Mouse (Mus musculus) layer of hippocampus, postnatal 14 days (tissue): Measurements from ENCODE around the gene Ccdc92. TPM values are rescaled to one million over a fixed set of nuclear protein-coding genes. Genes with fewer than 3 reads are reported as not detected.
A peak's percentile ranks its signal among the peaks of the same experiment; 100 is the strongest.

ENCODE experiments used
- DNase-seq, 2 experiments: peaks; one replicate each; pipeline ENCODE4 v3.0.0; 2021 to 2022; ENCODE audit warnings: low spot score in 2 of 2, mixed read lengths in 1 of 2
- total RNA-seq, 2 experiments: library from RNA; stranded (reverse); gene quantifications; 2 replicates each; pipeline ENCODE4 v1.2.3; 2021

Ccdc92 gene
- total RNA-seq, 2 experiments from 2014 or later: 45.9 to 49.2 TPM

- peak in 1 of 2 experiments; percentile 21 for DNase-seq
Observed at GRCm38 (mm10) chr5:124861463-124861862, 761 bp downstream of the Ccdc92 start.

GRCm38 (mm10) chr5:124860013-124860412, 2.2 kb downstream of the Ccdc92 start:
- no peak for DNase-seq

GRCm38 (mm10) chr5:124854202-124854601, 8.0 kb downstream of the Ccdc92 start:
- DNase-seq: no peak

- no peak for DNase-seq
Observed at GRCm38 (mm10) chr5:124853079-124853478, 9.1 kb downstream of the Ccdc92 start.

- no peak for DNase-seq
Observed at GRCm38 (mm10) chr5:124852294-124852693, 9.9 kb downstream of the Ccdc92 start.

GRCm38 (mm10) chr5:124851572-124851971, 10.7 kb downstream of the Ccdc92 start:
- no peak for DNase-seq

GRCm38 (mm10) chr5:124848994-124849393, 13.2 kb downstream of the Ccdc92 start:
- DNase-seq: no peak

- no peak for DNase-seq
Observed at GRCm38 (mm10) chr5:124847014-124847413, 15.2 kb downstream of the Ccdc92 start.

GRCm38 (mm10) chr5:124844929-124845328, 17.3 kb downstream of the Ccdc92 start:
- DNase-seq: no peak

- no peak for DNase-seq
Observed at GRCm38 (mm10) chr5:124843386-124843785, 18.8 kb downstream of the Ccdc92 start.

- no peak for DNase-seq
Observed at GRCm38 (mm10) chr5:124840669-124841068, 21.6 kb downstream of the Ccdc92 start.

GRCm38 (mm10) chr5:124840202-124840601, 22.0 kb downstream of the Ccdc92 start:
- DNase-seq: no peak

GRCm38 (mm10) chr5:124836621-124837020, 25.6 kb downstream of the Ccdc92 start:
- no peak for DNase-seq

- DNase-seq: no peak
Observed at GRCm38 (mm10) chr5:124836075-124836474, 26.1 kb downstream of the Ccdc92 start.

- no peak for DNase-seq
Observed at GRCm38 (mm10) chr5:124835218-124835617, 27.0 kb downstream of the Ccdc92 start.

GRCm38 (mm10) chr5:124830331-124830730, 31.9 kb downstream of the Ccdc92 start:
- DNase-seq: no peak

- no peak for DNase-seq
Observed at GRCm38 (mm10) chr5:124822128-124822894, 39.9 kb downstream of the Ccdc92 start.

- DNase-seq: no peak
Observed at GRCm38 (mm10) chr5:124817050-124817449, 45.2 kb downstream of the Ccdc92 start.

- no peak for DNase-seq
Observed at GRCm38 (mm10) chr5:124814797-124815196, 47.4 kb downstream of the Ccdc92 start.

GRCm38 (mm10) chr5:124812466-124812865, 49.8 kb downstream of the Ccdc92 start:
- no peak for DNase-seq

GRCm38 (mm10) chr5:124809708-124810366, 52.4 kb downstream of the Ccdc92 start:
- DNase-seq: peak; percentile 41 to 79

GRCm38 (mm10) chr5:124792112-124792511, 70.1 kb downstream of the Ccdc92 start:
- no peak for DNase-seq

- DNase-seq: no peak
Observed at GRCm38 (mm10) chr5:124785650-124786049, 76.6 kb downstream of the Ccdc92 start.
